Mouse (Mus musculus): ENCODE results near the gene Gls. TPM values are rescaled to one million over a fixed set of nuclear protein-coding genes. Genes with fewer than 3 reads are reported as not detected.
A peak's percentile ranks its signal among the peaks of the same experiment; 100 is the strongest.

Gene Gls
- polyA plus RNA-seq, 1 experiment from 2014 or later = 26.6 TPM

DNA sequence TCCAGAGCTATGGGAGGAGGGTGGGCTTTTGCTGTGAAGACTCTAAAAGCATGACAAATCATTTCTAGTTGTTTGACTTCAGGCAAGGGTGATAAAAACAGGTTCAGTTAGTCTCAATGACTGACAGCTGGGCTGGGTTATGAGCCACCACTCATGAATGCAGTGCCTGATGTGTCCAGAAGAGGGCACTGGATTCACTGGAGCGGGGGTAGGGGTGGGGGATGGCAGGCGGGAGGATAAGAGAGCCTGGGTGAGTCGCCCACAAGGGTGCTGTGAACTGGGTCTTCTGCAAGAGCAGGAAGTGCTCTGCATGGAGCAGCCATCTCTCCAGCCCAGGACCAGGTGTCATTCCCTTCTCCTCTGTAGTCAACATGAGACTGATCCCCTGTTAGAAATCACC, 63.0 kb downstream of the Gls start:
- Histone ChIP-seq H3K4me1 (replicated peaks) (no peaks in the 10 kb centered on the region), H3K9me3 (no peaks in the 10 kb centered on the region), H3K4me2 (replicated peaks) (no peak overlapping the region), H3K36me3 (no peaks in the 10 kb centered on the region), H3K27ac (no peak overlapping the region), H3K27me3 (no peaks in the 10 kb centered on the region), H3K9ac (replicated peaks) (no peak overlapping the region), H3K4me3 (replicated peaks) (no peak overlapping the region)
- WGBS = 7% methylated on average over 3 of the region's 3 CpGs
- peak; percentile 59 for ATAC-seq

DNA sequence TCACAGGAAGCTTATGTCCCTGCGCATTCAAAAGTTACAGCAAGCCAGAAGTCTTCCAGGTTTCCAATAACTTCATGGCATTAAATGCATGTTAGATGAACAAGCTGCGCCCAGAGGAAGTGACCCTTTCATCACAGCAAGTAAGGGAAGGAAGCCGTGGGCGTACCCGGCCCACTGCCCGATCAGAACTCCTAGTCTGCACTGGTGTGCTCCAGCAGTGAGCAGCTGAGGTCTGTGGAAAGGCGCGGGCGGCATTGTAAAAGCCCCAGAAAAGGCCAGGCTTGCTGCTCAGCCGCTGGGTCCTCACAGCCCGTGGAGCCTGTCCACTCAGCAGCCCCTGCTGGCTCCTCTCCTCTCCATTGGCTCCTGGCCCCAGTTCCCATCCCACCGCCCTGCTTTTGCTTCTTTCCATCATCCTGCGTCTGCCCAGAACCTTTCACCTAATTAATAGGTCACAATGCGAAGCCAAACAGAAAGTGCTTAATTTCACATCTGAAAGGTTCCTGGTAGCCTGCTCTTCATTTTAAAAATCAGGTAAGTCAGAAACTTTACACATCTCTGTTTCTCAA, 66.3 kb downstream of the Gls start:
- no peak overlapping the region for H3K27ac ChIP-seq
- no peak overlapping the region for H3K4me2 ChIP-seq (replicated peaks)
- no peaks in the 10 kb centered on the region for H3K9me3 ChIP-seq
- no peak; the same call in 1 of the 2 replicates for ATAC-seq
- no peak overlapping the region for H3K9ac ChIP-seq (replicated peaks)
- WGBS = 75% methylated on average over 14 of the region's 14 CpGs
- H3K4me1 ChIP-seq (replicated peaks) = no peaks in the 10 kb centered on the region
- H3K4me3 ChIP-seq (replicated peaks) = no peak overlapping the region
- no peaks in the 10 kb centered on the region for H3K36me3 ChIP-seq
- H3K27me3 ChIP-seq = no peaks in the 10 kb centered on the region

DNA sequence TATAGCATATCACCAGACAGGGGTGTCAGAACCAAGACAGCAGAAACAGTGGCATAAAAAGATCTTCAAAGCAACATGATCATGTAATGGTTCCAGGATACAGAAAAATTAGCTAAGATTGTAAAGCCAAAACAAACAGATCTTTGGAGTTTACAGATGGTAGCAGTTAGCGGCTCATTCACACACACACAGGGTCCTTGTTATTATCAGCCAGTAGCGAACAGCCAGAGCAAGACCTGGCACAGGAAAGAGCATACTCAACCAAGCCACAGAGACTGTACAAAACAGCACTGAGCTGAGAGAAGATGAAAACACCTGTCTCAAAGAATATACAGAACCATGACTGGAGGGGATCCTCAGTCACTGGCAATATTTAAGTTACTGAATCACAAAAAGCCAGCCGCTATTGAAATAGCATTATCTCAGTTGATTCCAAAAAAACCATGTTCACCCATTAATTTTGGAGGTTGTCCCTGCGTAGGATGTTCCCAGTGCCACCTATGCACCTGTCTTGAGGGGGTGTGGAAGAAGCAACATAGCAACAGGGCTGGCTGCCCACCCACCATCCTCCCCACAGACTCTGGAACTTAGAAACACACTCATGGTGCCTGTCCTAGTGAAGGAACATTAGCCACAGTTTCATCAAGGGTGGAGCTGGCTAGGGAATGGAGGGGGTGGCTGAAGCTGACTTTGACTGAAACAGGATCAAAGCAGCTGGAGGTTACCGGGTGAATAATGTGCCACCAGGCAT, 69.2 kb downstream of the Gls start:
- Histone ChIP-seq H3K27ac (no peak overlapping the region), H3K36me3 (no peaks in the 10 kb centered on the region), H3K27me3 (no peaks in the 10 kb centered on the region), H3K4me3 (replicated peaks) (no peak overlapping the region), H3K9me3 (no peaks in the 10 kb centered on the region), H3K4me1 (replicated peaks) (no peaks in the 10 kb centered on the region), H3K4me2 (replicated peaks) (no peak overlapping the region), H3K9ac (replicated peaks) (no peak overlapping the region)
- WGBS = 93% methylated on average over 5 of the region's 5 CpGs
- ATAC-seq = no peak

DNA sequence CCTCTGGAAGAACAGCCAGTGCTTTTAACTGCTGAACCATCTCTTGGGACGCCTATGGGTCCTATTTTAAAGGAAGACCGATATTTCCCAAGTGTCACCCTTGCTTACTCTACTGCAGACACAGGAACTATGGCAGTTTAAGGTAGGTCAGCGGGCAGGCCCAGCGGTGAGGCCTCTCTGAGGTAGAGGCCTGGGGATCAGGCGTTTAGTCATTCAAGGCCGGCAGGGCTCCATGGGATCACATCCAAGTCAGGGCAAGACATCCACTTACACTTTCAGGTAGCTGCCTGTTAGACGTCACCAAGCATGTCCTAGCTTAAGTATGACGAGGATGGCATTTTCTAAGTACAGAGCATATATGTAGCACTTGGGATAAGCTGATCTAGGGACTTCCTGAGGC, 71.9 kb downstream of the Gls start:
- 88% methylated on average over 8 of the region's 8 CpGs for WGBS
- no peak overlapping the region for H3K9ac ChIP-seq (replicated peaks)
- peaks cover 4% of the 10 kb centered on the region; the same call in 1 of the 2 replicates for H3K36me3 ChIP-seq
- H3K27me3 ChIP-seq = no peaks in the 10 kb centered on the region
- no peaks in the 10 kb centered on the region for H3K9me3 ChIP-seq
- no peak overlapping the region for H3K4me2 ChIP-seq (replicated peaks)
- ATAC-seq = no peak
- H3K4me1 ChIP-seq (replicated peaks) = no peaks in the 10 kb centered on the region
- H3K4me3 ChIP-seq (replicated peaks) = no peak overlapping the region
- H3K27ac ChIP-seq = no peak overlapping the region

DNA sequence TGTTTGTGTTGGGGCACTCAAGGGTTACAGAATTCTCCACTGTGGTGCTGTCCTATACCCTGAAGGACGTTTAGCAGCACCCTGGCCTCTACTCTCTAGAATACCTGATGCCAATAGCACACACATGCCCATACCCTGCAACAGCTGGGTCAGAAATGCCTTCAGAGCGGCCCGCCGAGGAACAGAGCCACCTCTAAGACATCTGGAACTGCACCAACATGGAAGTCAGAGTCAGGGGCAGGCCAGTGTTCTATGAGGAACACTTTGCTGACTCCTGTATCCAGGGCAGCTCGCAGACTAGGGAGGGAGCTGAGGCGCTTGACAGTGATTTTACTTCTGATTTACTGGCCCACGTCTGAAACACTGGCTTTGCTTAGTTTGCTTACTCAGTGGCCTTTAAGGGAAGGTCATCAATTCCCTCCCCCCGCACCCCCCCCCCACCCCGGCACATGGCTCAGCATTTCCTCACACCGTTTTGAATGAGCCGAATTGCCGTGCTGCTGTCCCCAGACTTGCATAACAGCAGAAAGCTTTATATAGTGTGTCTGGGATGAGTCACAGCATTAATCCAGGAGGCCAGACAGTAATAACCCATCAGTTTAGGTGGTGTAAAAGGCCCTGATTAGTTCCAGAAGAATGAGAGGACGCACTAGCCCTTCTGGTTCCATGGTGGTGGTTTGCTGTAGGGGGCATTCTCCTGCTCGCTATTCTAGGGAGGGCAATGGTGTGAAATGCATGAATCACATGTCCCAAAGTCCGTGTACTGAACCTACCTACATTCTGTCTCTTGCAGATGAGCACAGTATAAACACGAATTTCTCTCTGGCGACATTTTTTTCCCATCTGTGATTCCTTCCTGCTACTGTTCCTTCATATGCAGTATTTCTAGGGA, 74.3 kb downstream of the Gls start:
- Histone ChIP-seq H3K9me3 (no peaks in the 10 kb centered on the region), H3K27ac (no peak overlapping the region), H3K4me1 (replicated peaks) (no peaks in the 10 kb centered on the region), H3K9ac (replicated peaks) (no peak overlapping the region), H3K27me3 (no peaks in the 10 kb centered on the region), H3K4me2 (replicated peaks) (no peak overlapping the region), H3K4me3 (replicated peaks) (no peak overlapping the region), H3K36me3 (peaks cover 4% of the 10 kb centered on the region)
- ATAC-seq = no peak
- WGBS = 85% methylated on average over 17 of the region's 17 CpGs

DNA sequence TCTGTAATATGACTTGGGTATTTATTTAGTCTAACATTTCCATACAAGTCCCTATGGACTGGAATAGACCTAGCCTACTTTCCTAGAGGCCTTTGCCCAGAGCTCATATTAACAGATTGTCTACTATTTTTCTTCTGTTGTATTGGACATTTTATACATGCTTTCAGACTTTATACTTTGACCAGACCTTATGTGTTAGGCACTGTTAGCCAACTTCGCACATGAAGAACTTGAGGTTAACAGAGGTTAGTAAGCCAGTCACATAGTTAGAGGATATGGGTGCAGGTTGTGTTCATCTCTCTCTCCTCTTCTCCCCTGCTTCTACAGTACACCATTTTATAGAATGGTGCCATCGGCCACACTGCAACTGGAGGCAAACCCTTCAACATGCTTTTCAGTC, 75.0 kb downstream of the Gls start:
- Histone ChIP-seq H3K4me2 (replicated peaks) (no peak overlapping the region), H3K36me3 (peaks cover 4% of the 10 kb centered on the region), H3K4me3 (replicated peaks) (no peak overlapping the region), H3K9me3 (no peaks in the 10 kb centered on the region), H3K4me1 (replicated peaks) (no peaks in the 10 kb centered on the region; the same call in 1 of the 2 replicates), H3K27me3 (no peaks in the 10 kb centered on the region), H3K9ac (replicated peaks) (no peak overlapping the region), H3K27ac (no peak overlapping the region)
- no peak for ATAC-seq
- WGBS = 96% methylated on average over 2 of the region's 2 CpGs

DNA sequence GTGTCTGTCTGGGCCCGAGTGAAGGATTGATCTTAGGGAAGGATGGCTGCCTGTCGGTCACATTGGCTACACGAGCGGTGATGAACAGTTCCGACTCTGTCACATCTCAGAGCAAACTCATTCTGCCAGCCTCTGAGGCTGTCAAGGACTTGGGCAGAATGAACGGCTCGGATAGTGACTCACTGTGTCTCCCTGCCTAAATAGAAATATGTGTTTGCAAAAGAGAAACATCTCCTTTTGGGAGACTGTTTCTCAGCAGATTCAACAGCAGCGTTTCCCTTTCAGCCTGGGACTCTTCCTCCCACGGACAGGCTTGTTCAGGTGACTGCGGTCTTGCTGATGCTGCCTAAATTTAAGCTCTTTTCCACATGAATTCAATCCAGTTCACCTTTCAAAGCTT, 76.7 kb downstream of the Gls start:
- peaks cover 8% of the 10 kb centered on the region for H3K36me3 ChIP-seq
- H3K4me3 ChIP-seq (replicated peaks) = no peak overlapping the region
- H3K9ac ChIP-seq (replicated peaks) = no peak overlapping the region
- no peaks in the 10 kb centered on the region for H3K9me3 ChIP-seq
- no peaks in the 10 kb centered on the region; the same call in 1 of the 2 replicates for H3K4me1 ChIP-seq (replicated peaks)
- H3K4me2 ChIP-seq (replicated peaks) = no peak overlapping the region
- H3K27ac ChIP-seq = no peak overlapping the region
- ATAC-seq = no peak
- WGBS = 88% methylated on average over 10 of the region's 10 CpGs
- no peaks in the 10 kb centered on the region for H3K27me3 ChIP-seq

DNA sequence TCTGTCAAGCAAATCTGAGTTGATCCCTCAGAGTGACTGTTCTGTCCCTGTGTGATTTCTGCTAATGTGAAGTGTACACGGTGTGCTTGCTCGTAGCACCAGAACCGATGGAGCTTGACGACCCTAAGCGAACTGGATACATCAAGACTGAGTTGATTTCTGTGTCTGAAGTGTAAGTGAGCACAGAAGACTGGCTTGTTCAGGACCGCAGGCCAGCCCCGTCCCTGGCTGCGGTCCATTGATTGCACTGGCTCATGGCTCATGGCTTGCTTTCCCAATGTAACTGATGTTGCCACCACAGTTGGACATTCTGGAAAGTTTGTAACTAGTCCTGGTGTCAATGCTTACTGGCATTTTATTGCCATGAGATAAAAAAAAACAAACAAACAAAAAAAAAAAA, 78.1 kb downstream of the Gls start:
- Histone ChIP-seq H3K4me3 (replicated peaks) (no peak overlapping the region), H3K27me3 (no peaks in the 10 kb centered on the region), H3K36me3 (peaks cover 8% of the 10 kb centered on the region), H3K4me1 (replicated peaks) (peaks cover 11% of the 10 kb centered on the region; the same call in 1 of the 2 replicates), H3K9me3 (no peaks in the 10 kb centered on the region), H3K9ac (replicated peaks) (no peak overlapping the region), H3K4me2 (replicated peaks) (no peak overlapping the region), H3K27ac (no peak overlapping the region)
- ATAC-seq = no peak
- WGBS = 84% methylated on average over 8 of the region's 8 CpGs

DNA sequence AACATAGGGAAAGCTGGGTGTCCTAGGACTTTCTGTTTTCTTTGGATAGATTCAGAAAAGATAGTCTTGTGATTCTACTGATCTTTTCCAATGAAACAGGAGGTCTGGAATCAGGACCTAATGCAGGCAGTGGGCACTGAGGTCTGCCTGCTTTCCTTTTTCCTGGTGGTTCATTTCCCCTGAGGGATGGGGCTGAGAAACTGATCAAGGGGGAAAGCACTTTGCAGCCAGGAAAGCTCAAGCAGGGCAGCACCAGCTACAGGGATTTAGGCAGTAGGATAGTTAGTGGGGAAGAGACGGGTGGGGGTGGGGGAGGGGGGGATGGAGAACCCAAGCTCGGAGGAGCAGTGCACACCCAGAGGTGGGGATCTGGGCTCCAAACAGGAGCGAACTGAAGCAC, 80.1 kb downstream of the Gls start:
- no peak overlapping the region for H3K9ac ChIP-seq (replicated peaks)
- 37% methylated on average over 3 of the region's 3 CpGs for WGBS
- no peak for ATAC-seq

DNA sequence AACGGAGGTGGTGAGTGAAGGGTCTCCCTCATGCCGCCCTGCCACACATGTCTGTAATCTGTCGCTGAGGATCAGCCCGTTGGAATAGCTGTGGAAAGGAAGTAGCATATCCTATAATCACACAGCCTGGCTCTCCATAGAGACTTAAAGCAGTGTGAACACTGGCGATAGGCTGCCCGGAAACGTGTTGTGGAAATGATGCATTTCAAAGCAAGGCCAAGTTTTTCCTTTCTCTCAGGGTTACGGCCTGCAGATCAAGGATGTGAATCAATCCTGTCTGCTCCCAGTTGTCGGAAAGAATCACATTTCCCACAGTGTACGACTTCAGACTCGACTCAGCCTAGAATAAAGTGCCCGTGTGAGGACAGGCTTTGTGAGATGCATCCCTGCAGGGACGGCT, 80.7 kb downstream of the Gls start:
- Histone ChIP-seq H3K4me1 (replicated peaks) (peaks cover 22% of the 10 kb centered on the region), H3K27me3 (no peaks in the 10 kb centered on the region), H3K9ac (replicated peaks) (no peak overlapping the region), H3K9me3 (no peaks in the 10 kb centered on the region), H3K4me3 (replicated peaks) (no peak overlapping the region), H3K27ac (no peak overlapping the region), H3K4me2 (replicated peaks) (no peak overlapping the region), H3K36me3 (peaks cover 4% of the 10 kb centered on the region)
- no peak for ATAC-seq
- WGBS = 59% methylated on average over 13 of the region's 13 CpGs

More for the DNA sequence above, 80.1 kb downstream of the Gls start:
- H3K4me1 ChIP-seq (replicated peaks) = peaks cover 22% of the 10 kb centered on the region
- no peaks in the 10 kb centered on the region for H3K9me3 ChIP-seq
- H3K27ac ChIP-seq = no peak overlapping the region
- H3K4me2 ChIP-seq (replicated peaks) = no peak overlapping the region
- no peaks in the 10 kb centered on the region for H3K27me3 ChIP-seq
- H3K4me3 ChIP-seq (replicated peaks) = no peak overlapping the region
- H3K36me3 ChIP-seq = peaks cover 8% of the 10 kb centered on the region

DNA sequence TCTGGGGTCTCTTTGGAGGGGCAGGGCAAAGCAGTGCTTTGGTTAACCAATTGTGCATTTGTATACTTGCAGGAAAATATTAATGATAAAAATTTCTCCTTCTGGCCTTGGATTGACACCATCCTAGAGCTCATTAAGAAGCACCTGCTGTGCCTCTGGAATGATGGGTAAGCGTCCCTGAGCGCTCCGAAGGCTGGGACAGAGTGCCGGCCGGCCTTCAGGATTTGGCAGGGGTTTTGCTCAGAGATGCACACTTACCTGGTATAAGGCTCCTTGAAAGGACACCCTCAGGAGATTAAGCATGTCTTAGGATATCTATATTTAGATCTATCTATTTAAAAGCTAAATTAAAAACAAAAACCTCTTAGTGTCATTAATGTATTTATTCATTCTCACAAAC, 81.9 kb downstream of the Gls start:
- ATAC-seq = no peak
- WGBS = 93% methylated on average over 5 of the region's 5 CpGs

DNA sequence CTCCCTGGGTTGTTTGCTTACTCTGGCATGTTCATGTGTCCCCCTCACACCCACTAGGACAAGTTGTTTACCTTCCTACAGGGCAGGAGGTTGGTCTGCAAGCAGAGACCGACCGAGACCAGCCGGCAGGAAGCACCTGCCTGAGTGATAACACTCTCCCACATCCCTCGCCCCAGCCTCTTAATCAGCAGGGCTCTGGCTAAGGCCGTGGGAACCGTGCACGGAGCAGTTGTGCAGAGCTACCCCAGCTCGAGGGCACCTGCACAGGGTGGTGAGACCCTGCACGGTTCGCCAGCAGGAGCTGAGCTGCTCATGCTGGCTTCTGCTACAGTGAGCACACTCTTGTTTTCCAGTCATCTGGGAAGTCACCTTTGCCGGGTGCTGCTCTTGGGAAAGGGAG, 82.4 kb downstream of the Gls start:
- H3K9ac ChIP-seq (replicated peaks) = no peak overlapping the region
- no peak overlapping the region for H3K27ac ChIP-seq
- no peak for ATAC-seq
- 59% methylated on average over 11 of the region's 11 CpGs for WGBS
- no peak overlapping the region for H3K4me2 ChIP-seq (replicated peaks)
- H3K4me1 ChIP-seq (replicated peaks) = peaks cover 22% of the 10 kb centered on the region
- H3K36me3 ChIP-seq = peaks cover 4% of the 10 kb centered on the region; the same call in 1 of the 2 replicates
- H3K9me3 ChIP-seq = no peaks in the 10 kb centered on the region
- no peaks in the 10 kb centered on the region for H3K27me3 ChIP-seq
- H3K4me3 ChIP-seq (replicated peaks) = no peak overlapping the region

More for the DNA sequence above, 81.9 kb downstream of the Gls start:
- no peak overlapping the region for H3K4me2 ChIP-seq (replicated peaks)
- H3K27me3 ChIP-seq = no peaks in the 10 kb centered on the region
- no peak overlapping the region for H3K27ac ChIP-seq
- H3K4me3 ChIP-seq (replicated peaks) = no peak overlapping the region
- H3K4me1 ChIP-seq (replicated peaks) = peaks cover 22% of the 10 kb centered on the region
- no peak overlapping the region for H3K9ac ChIP-seq (replicated peaks)
- peaks cover 4% of the 10 kb centered on the region; the same call in 1 of the 2 replicates for H3K36me3 ChIP-seq
- H3K9me3 ChIP-seq = no peaks in the 10 kb centered on the region
